In the genomic region with DNA sequence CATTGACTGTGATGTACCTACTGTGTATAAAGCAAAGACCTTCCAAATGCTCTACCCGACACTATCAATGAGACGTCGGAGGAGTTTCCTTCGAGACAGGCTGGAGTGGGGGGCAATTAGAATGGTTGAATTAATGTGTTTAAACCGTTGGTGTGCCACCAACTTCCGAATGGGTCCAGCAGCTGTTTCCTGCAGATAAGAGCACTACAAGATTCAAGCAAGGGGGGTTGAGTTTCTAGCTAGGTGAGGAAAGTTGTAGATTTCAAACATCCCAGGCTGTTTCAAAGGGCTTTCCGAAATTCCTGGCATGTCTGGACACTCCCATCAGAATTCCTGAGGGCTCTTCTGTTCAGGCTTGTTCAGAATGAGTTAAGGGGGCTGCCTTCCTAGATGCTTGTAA, we compare ENCODE assay signal across 1 mouse cellular context.
TF ChIP-seq lines count a peak whose summit lies in the region.

No protein-coding gene starts in this region.

TF ChIP-seq in MEL, 35 proteins besides CTCF, POLR2A, EP300 and RAD21 (continued from another document):
- no peak for TF ChIP-seq GABPA (IDR thresholded peaks at IDR 0.05; ENCODE audit: low read depth, low read length)
- no peak for TF ChIP-seq POLR2AphosphoS2 (IDR thresholded peaks at IDR 0.05; ENCODE audit: low read length)
- TF ChIP-seq NRF1 (IDR thresholded peaks at IDR 0.05; ENCODE audit: insufficient read depth, low read depth, low read length, poor library complexity, severe bottlenecking), result no peak
- TF ChIP-seq RCOR1 (IDR thresholded peaks at IDR 0.05; ENCODE audit: low read depth, low read length), result peak; percentile 94
- TF ChIP-seq ZMIZ1 (IDR thresholded peaks at IDR 0.05; ENCODE audit: low read depth, low read length), result no peak
- TF ChIP-seq ETS1 (IDR thresholded peaks at IDR 0.05; ENCODE audit: low read depth, low read length), result peak; percentile 98
- peak; percentile 97 for TF ChIP-seq TAL1 (IDR thresholded peaks at IDR 0.05; ENCODE audit: low read length)
